Mouse (Mus musculus): ENCODE data around the gene Lgals9. TPM values are rescaled to one million over a fixed set of nuclear protein-coding genes. Genes with fewer than 3 reads are reported as not detected.

The Lgals9 gene
- polyA plus RNA-seq, 1 experiment from 2014 or later = 2.6 TPM

GRCm38 (mm10) chr11:78920411-78920939, 64.3 kb downstream of the Lgals9 start, which contains the start of gene Nos2:
Gene Nos2 (plus strand): TSS chr11:78920787.
- no peak for DNase-seq (ENCODE audit: low spot score)
- Histone ChIP-seq H3K4me3 (no peak within 1 kb of the TSS), H3K36me3 (no peaks in the 10 kb centered on the region), H3K27ac (replicated peaks) (no peak within 1 kb of the TSS), H3K27me3 (ENCODE audit: low read depth, poor library complexity, severe bottlenecking) (peaks cover 38% of the 10 kb centered on the region), H3K9me3 (replicated peaks) (no peaks in the 10 kb centered on the region), H3K4me1 (peaks cover 14% of the 10 kb centered on the region)
- WGBS = 63% methylated on average over 6 of the region's 6 CpGs

- DNase-seq (ENCODE audit: low spot score) = no peak
- 75% methylated on average over 4 of the region's 4 CpGs for WGBS
- H3K9me3 ChIP-seq (replicated peaks) = no peaks in the 10 kb centered on the region
- peaks cover 7% of the 10 kb centered on the region for H3K4me1 ChIP-seq
- no peaks in the 10 kb centered on the region for H3K36me3 ChIP-seq
- no peak overlapping the region for H3K4me3 ChIP-seq
- no peak overlapping the region for H3K27ac ChIP-seq (replicated peaks)
- peaks cover 31% of the 10 kb centered on the region for H3K27me3 ChIP-seq (ENCODE audit: low read depth, poor library complexity, severe bottlenecking)
These were observed 65.0 kb downstream of the Lgals9 start for GRCm38 (mm10) chr11:78919745-78920144.

GRCm38 (mm10) chr11:78916410-78916809, 68.3 kb downstream of the Lgals9 start:
- WGBS = 77% methylated on average over 1 of the region's 1 CpGs

DNA sequence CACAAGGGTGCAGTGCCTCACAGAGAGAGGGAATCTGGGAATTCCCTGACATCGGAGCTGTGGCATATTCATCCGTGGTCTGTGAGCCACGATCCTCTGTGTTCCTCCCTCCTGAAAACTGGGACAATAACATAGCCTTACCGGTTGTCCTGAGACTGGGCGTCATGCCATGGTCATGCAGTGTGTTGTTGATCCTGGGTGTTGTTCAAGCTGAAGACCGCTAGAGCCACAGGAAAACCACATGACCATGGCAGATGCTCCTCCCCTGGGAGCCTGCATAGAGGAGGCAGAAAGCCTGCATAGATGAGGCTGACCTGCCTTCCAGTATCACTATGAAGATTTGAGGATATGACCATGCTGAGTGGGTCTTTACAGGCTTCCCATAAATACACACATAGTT, 69.3 kb downstream of the Lgals9 start:
- no peaks in the 10 kb centered on the region for H3K36me3 ChIP-seq
- H3K9me3 ChIP-seq (replicated peaks) = no peaks in the 10 kb centered on the region
- no peak for DNase-seq (ENCODE audit: low spot score)
- H3K4me3 ChIP-seq = no peak overlapping the region
- H3K27me3 ChIP-seq (ENCODE audit: low read depth, poor library complexity, severe bottlenecking) = no peaks in the 10 kb centered on the region
- no peaks in the 10 kb centered on the region for H3K4me1 ChIP-seq
- 82% methylated on average over 6 of the region's 6 CpGs for WGBS
- H3K27ac ChIP-seq (replicated peaks) = no peak overlapping the region

More at GRCm38 (mm10) chr11:78916410-78916809, 68.3 kb downstream of the Lgals9 start:
- Histone ChIP-seq H3K27me3 (ENCODE audit: low read depth, poor library complexity, severe bottlenecking) (no peaks in the 10 kb centered on the region), H3K36me3 (no peaks in the 10 kb centered on the region), H3K27ac (replicated peaks) (no peak overlapping the region), H3K4me3 (no peak overlapping the region), H3K4me1 (no peaks in the 10 kb centered on the region), H3K9me3 (replicated peaks) (no peaks in the 10 kb centered on the region)
- DNase-seq (ENCODE audit: low spot score) = no peak

Other genes with a start within 250 kb of the Lgals9 start
- 39.5 and 40.5 TPM in 2 replicates for gene Ccnq, start 233.2 kb downstream of the Lgals9 start, polyA plus RNA-seq (2016; fragmentation: Nextera tagmentation; extraction: Ambion mirVana)
- 20.7 and 21.8 TPM in 2 replicates for gene Lyrm9, start 158.4 kb downstream of the Lgals9 start, polyA plus RNA-seq (2016; fragmentation: Nextera tagmentation; extraction: Ambion mirVana)
- gene Nos2, start 64.2 kb downstream of the Lgals9 start, polyA plus RNA-seq (2016; fragmentation: Nextera tagmentation; extraction: Ambion mirVana) = 0.93 and 1.0 TPM in 2 replicates
- gene Ksr1, start 161.5 kb upstream of the Lgals9 start, polyA plus RNA-seq (2016; fragmentation: Nextera tagmentation; extraction: Ambion mirVana) = 1.7 and 2.5 TPM in 2 replicates